Mouse (Mus musculus): ENCODE data around the gene Tmem270. TPM values are rescaled to one million over a fixed set of nuclear protein-coding genes. Genes with fewer than 3 reads are reported as not detected.
A peak's percentile ranks its signal among the peaks of the same experiment; 100 is the strongest.

The Tmem270 gene
- total and polyA plus RNA-seq, 3 experiments: not detected

GRCm38 (mm10) chr5:134915311-134915710 is 8.8 kb upstream of the Tmem270 start, which contains the start of gene Cldn13 (continued):
- TF ChIP-seq CHD1 (IDR thresholded peaks at IDR 0.05; ENCODE audit: low read depth, low read length): no peak

GRCm38 (mm10) chr5:134914510-134914909 is 8.0 kb upstream of the Tmem270 start:
- Histone ChIP-seq H3K4me1 (ENCODE audit: control insufficient read depth in 1 of 2, insufficient read depth in 2 of 2, low read length in 2 of 2) (peaks cover 22 to 48% of the 10 kb centered on the region in 2 experiments), H3K27me3 (ENCODE audit: control insufficient read depth in 1 of 2, insufficient read depth in 2 of 2, low read length in 2 of 2) (no peaks in the 10 kb centered on the region), H3K9ac (ENCODE audit: control insufficient read depth, low read depth, low read length, poor library complexity, severe bottlenecking) (peak overlapping the region; percentile 36; the same call in 1 of the 2 replicates), H3K4me3 (ENCODE audit: control insufficient read depth in 1 of 2, insufficient read depth in 1 of 2, low read depth in 2 of 2, low read length in 2 of 2) (peak overlapping the region in 1 of 2 experiments; percentile 26; a peak in 2 of 4 replicates), H3K79me2 (ENCODE audit: control insufficient read depth, insufficient read depth, low read length, poor library complexity) (no peaks in the 10 kb centered on the region), H3K27ac (ENCODE audit: control insufficient read depth, low read depth, low read length) (peak overlapping the region; percentile 36), H3K36me3 (ENCODE audit: control insufficient read depth in 1 of 2, insufficient read depth in 2 of 2, low read length in 2 of 2) (peaks cover 0 to 31% of the 10 kb centered on the region in 2 experiments; a peak in 2 of 4 replicates), H3K9me3 (replicated peaks; ENCODE audit: insufficient read depth, low read length) (no peaks in the 10 kb centered on the region)
- no peak for DNase-seq (ENCODE audit: low read depth, low spot score)
- TF ChIP-seq SMC3 (IDR thresholded peaks at IDR 0.05; ENCODE audit: low read depth, low read length) (no peak), MEF2A (IDR thresholded peaks at IDR 0.05; ENCODE audit: extremely low read depth, insufficient replicate concordance, low read depth, low read length, poor library complexity, severe bottlenecking) (no peak), EP300 (IDR thresholded peaks at IDR 0.05; ENCODE audit: low read depth in 1 of 2, low read length in 2 of 2) (no peak), MAFK (IDR thresholded peaks at IDR 0.05; ENCODE audit: borderline replicate concordance, low read depth, low read length) (no peak)

GRCm38 (mm10) chr5:134913753-134914152 is 7.2 kb upstream of the Tmem270 start:
- H3K27me3 ChIP-seq (ENCODE audit: control insufficient read depth in 1 of 2, insufficient read depth in 2 of 2, low read length in 2 of 2): no peaks in the 10 kb centered on the region
- H3K27ac ChIP-seq (ENCODE audit: control insufficient read depth, low read depth, low read length): peak overlapping the region; percentile 36
- peak overlapping the region; percentile 27 for H3K9ac ChIP-seq (ENCODE audit: control insufficient read depth, low read depth, low read length, poor library complexity, severe bottlenecking)
- H3K4me1 ChIP-seq (ENCODE audit: control insufficient read depth in 1 of 2, insufficient read depth in 2 of 2, low read length in 2 of 2): peaks cover 18 to 41% of the 10 kb centered on the region in 2 experiments
- peak overlapping the region in 1 of 2 experiments; percentile 25; a peak in 3 of 4 replicates for H3K4me3 ChIP-seq (ENCODE audit: control insufficient read depth in 1 of 2, insufficient read depth in 1 of 2, low read depth in 2 of 2, low read length in 2 of 2)
- DNase-seq (ENCODE audit: low read depth, low spot score): peak; percentile 82
- no peaks in the 10 kb centered on the region for H3K9me3 ChIP-seq (replicated peaks; ENCODE audit: insufficient read depth, low read length)
- H3K36me3 ChIP-seq (ENCODE audit: control insufficient read depth in 1 of 2, insufficient read depth in 2 of 2, low read length in 2 of 2): peaks cover 0 to 23% of the 10 kb centered on the region in 2 experiments; a peak in 2 of 4 replicates
- no peaks in the 10 kb centered on the region for H3K79me2 ChIP-seq (ENCODE audit: control insufficient read depth, insufficient read depth, low read length, poor library complexity)
- TF ChIP-seq ZMIZ1 (IDR thresholded peaks at IDR 0.05; ENCODE audit: low read depth, low read length) (no peak), MYB (IDR thresholded peaks at IDR 0.05; ENCODE audit: low read depth, low read length) (no peak), ELF1 (IDR thresholded peaks at IDR 0.05; ENCODE audit: low read depth, low read length) (no peak), CHD1 (IDR thresholded peaks at IDR 0.05; ENCODE audit: low read depth, low read length) (no peak), JUND (IDR thresholded peaks at IDR 0.05; ENCODE audit: low read depth, low read length) (no peak), USF1 (IDR thresholded peaks at IDR 0.05; ENCODE audit: low read depth, low read length) (no peak), ZC3H11A (IDR thresholded peaks at IDR 0.05; ENCODE audit: low read depth, low read length) (no peak), TBP (IDR thresholded peaks at IDR 0.05; ENCODE audit: low read depth, low read length) (peak; percentile 54), GATA1 (IDR thresholded peaks at IDR 0.05; ENCODE audit: low read depth, low read length) (peak; percentile 86), BHLHE40 (IDR thresholded peaks at IDR 0.05; ENCODE audit: borderline replicate concordance, low read depth, low read length) (no peak; the same call in 1 of the 2 replicates), ZNF384 (IDR thresholded peaks at IDR 0.05; ENCODE audit: low read depth, low read length) (no peak), E2F4 (IDR thresholded peaks at IDR 0.05; ENCODE audit: borderline replicate concordance, low read depth, low read length) (no peak), MYC (IDR thresholded peaks at IDR 0.05; ENCODE audit: low read depth, low read length) (peak; percentile 37; the same call in 1 of the 2 replicates), HCFC1 (IDR thresholded peaks at IDR 0.05; ENCODE audit: low read depth, low read length) (no peak), TCF12 (IDR thresholded peaks at IDR 0.05; ENCODE audit: low read depth, low read length) (peak; percentile 89), ZKSCAN1 (IDR thresholded peaks at IDR 0.05; ENCODE audit: low read depth, low read length) (no peak), MAZ (IDR thresholded peaks at IDR 0.05; ENCODE audit: low read depth, low read length) (no peak), NRF1 (IDR thresholded peaks at IDR 0.05; ENCODE audit: insufficient read depth, low read depth, low read length, poor library complexity, severe bottlenecking) (no peak), RCOR1 (IDR thresholded peaks at IDR 0.05; ENCODE audit: low read depth, low read length) (no peak), GABPA (IDR thresholded peaks at IDR 0.05; ENCODE audit: low read depth, low read length) (no peak), TAL1 (IDR thresholded peaks at IDR 0.05; ENCODE audit: low read length) (peak; percentile 95), NELFE (IDR thresholded peaks at IDR 0.05; ENCODE audit: low read depth, low read length) (no peak), POLR2AphosphoS2 (IDR thresholded peaks at IDR 0.05; ENCODE audit: low read length) (no peak), POLR2A (IDR thresholded peaks at IDR 0.05; ENCODE audit: control insufficient read depth in 1 of 2, insufficient read depth in 1 of 2, low read depth in 1 of 2, low read length in 2 of 2, poor library complexity in 1 of 2) (no peak; a peak in 1 of 4 replicates), MEF2A (IDR thresholded peaks at IDR 0.05; ENCODE audit: extremely low read depth, insufficient replicate concordance, low read depth, low read length, poor library complexity, severe bottlenecking) (no peak), UBTF (IDR thresholded peaks at IDR 0.05; ENCODE audit: borderline replicate concordance, insufficient read depth, low read depth, low read length) (no peak)

Data from MEL (cell line).